In the genomic region with DNA sequence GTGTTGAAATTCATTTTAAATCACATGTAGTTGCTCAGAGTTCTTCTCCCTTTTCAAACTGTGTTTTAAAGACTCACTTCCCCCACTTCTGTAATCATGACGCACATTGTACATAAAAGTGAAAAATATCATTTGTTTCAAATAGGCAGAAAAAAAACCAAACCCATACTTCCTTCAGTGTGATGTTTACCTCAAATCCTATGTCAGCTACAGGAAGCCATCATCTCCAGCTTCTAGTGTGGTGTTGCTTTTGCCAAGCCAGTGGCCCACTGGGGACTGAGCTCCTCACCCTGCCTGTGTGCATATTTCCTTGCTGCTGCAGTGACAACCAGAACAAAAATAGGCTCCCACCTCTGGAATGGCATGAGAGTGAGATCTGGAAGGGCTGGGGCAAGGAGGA, we compare ENCODE assay signal across 18 mouse cellular contexts.
"Had no signal": no experiment of that assay in that cellular context is flagged by ENCODE, and none has a peak within 500 bp of the region (broad histone marks: within the 10 kb centered on the region; RNA-seq: fewer than 3 reads in every experiment).

No protein-coding gene starts in this region.

- H3K9me3 ChIP-seq: kidney, embryonic 15.5 days; liver, embryonic 13.5 days; midbrain, embryonic 10.5 days; midbrain, embryonic 13.5 days had no signal

- H3K27ac ChIP-seq: kidney, embryonic 15.5 days; liver, embryonic 13.5 days; macrophage; midbrain, embryonic 10.5 days; midbrain, embryonic 13.5 days; stomach, postnatal 0 days had no signal

- H3K9ac ChIP-seq: kidney, embryonic 15.5 days; liver, embryonic 13.5 days; lung, embryonic 14.5 days; midbrain, embryonic 13.5 days had no signal

- H3K27me3 ChIP-seq: kidney, embryonic 15.5 days; liver, embryonic 13.5 days; megakaryocyte, embryonic 14.5 days; midbrain, embryonic 13.5 days had no signal

- H3K36me3 ChIP-seq: kidney, embryonic 15.5 days; liver, embryonic 13.5 days; midbrain, embryonic 10.5 days; midbrain, embryonic 13.5 days had no signal

- H3K4me1 ChIP-seq: kidney, embryonic 15.5 days; liver, embryonic 13.5 days; megakaryocyte, embryonic 14.5 days had no signal

- ATAC-seq: lung, postnatal 0 days; midbrain, embryonic 13.5 days; midbrain, embryonic 16.5 days had no signal

- H3K4me2 ChIP-seq: kidney, embryonic 15.5 days; liver, embryonic 13.5 days; lung, embryonic 14.5 days; midbrain, embryonic 13.5 days had no signal

- H3K4me3 ChIP-seq: kidney, embryonic 15.5 days; liver, embryonic 13.5 days; megakaryocyte, embryonic 14.5 days; midbrain, embryonic 10.5 days; midbrain, embryonic 13.5 days; myocyte had no signal

- DNase-seq: kidney, adult 2 months; kidney, postnatal 10 days; kidney, postnatal 36 days; liver, embryonic 13.5 days; lung, embryonic 14.5 days; right cerebral cortex, postnatal 4 days; thymus, adult 2 months; thymus, postnatal 14 days; thymus, postnatal 4 days had no signal
